Mouse (Mus musculus) kidney, embryonic 15.5 days (tissue): Measurements from ENCODE around the gene Acoxl. TPM values are rescaled to one million over a fixed set of nuclear protein-coding genes. Genes with fewer than 3 reads are reported as not detected.

Experiments
- ATAC-seq: fragments of 200-750 bp; cut with Nextera tagmentation; replicated peaks from 2 replicates; pipeline ENCODE4 v1.8.0; 2017; ENCODE audit warnings: moderate TSS enrichment; ENCODE audit not compliant: low FRiP score
- H3K27ac ChIP-seq: fragments of 300-500 bp; sonication (generic); 2 replicates; pipeline ENCODE4 v1.5.1; 2015; ENCODE audit warnings: mild to moderate bottlenecking, inconsistent platforms
- H3K27me3 ChIP-seq: fragments of 300-500 bp; sonication (generic); 2 replicates; pipeline ENCODE4 v1.6.1; 2015; ENCODE audit warnings: inconsistent platforms
- H3K36me3 ChIP-seq: fragments of 300-500 bp; sonication (generic); 2 replicates; pipeline ENCODE4 v1.6.1; 2015; ENCODE audit warnings: inconsistent platforms
- H3K4me1 ChIP-seq: fragments of 300-500 bp; sonication (generic); 2 replicates; pipeline ENCODE4 v1.6.1; 2015; ENCODE audit warnings: inconsistent platforms
- H3K4me2 ChIP-seq: fragments of 300-500 bp; sonication (generic); 2 replicates; pipeline ENCODE4 v1.6.1; 2015; ENCODE audit warnings: moderate library complexity, mild to moderate bottlenecking, inconsistent platforms
- H3K4me3 ChIP-seq: fragments of 300-500 bp; sonication (generic); replicated peaks from 2 replicates; pipeline ENCODE4 v1.5.1; 2015; ENCODE audit warnings: mild to moderate bottlenecking, inconsistent platforms
- H3K9ac ChIP-seq: fragments of 300-500 bp; sonication (generic); 2 replicates; pipeline ENCODE4 v1.6.1; 2015; ENCODE audit warnings: mild to moderate bottlenecking, inconsistent platforms
- H3K9me3 ChIP-seq: fragments of 300-500 bp; sonication (generic); replicated peaks from 2 replicates; pipeline ENCODE4 v1.6.1; 2016; ENCODE audit warnings: inconsistent platforms
- WGBS: fragments of 180-500 bp; shearing (Covaris S2); methylation state at CpG from one replicate; pipeline ENCODE4 v1.1.7; 2015; ENCODE audit warnings: mixed read lengths; 5-methylcytosine and 5-hydroxymethylcytosine counted together
- polyA plus RNA-seq: library from polyadenylated mRNA; unstranded; fragments of >200 nt; fragmentation: Nextera tagmentation; extraction: Ambion mirVana; gene quantifications from 2 replicates; pipeline ENCODE4 v1.2.1, GENCODE M21; 2015

Gene Acoxl
- 0.74 and 0.78 TPM in 2 replicates for polyA plus RNA-seq

DNA sequence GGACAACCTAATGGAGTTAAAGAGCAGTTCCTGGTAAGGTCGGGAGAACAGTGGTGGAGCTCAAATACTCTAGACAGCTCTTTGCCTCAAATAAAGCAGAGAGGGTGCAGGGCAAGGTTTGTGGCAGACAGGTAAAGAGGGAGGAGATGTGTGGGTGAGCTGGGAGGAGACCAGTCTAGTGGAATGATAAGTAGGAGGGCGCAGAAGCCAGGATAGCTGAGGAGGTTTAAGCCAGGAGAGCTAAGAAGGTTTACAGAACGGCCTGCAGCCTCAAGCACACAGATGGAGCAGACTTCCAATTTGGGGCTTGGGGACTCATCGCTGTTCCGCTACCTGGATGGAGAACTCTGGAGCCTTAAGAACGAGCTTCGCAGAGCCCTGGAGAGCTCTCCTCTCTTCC, at the start of gene Acoxl:
Gene Acoxl (plus strand): TSS at position 301 of the 400 bp plus-strand sequence.
- H3K27ac ChIP-seq = no peak within 1 kb of the TSS
- H3K4me3 ChIP-seq = no peak within 1 kb of the TSS
- no peaks in the 10 kb centered on the region for H3K4me1 ChIP-seq
- no peak for ATAC-seq
- no peaks in the 10 kb centered on the region for H3K9me3 ChIP-seq
- WGBS = 71% methylated on average over 7 of the region's 7 CpGs
- peaks cover 64% of the 10 kb centered on the region for H3K27me3 ChIP-seq
- no peak within 1 kb of the TSS for H3K4me2 ChIP-seq
- H3K36me3 ChIP-seq = no peaks in the 10 kb centered on the region
- no peak within 1 kb of the TSS for H3K9ac ChIP-seq

GRCm38 (mm10) chr2:127789138-127789537, 49.5 kb upstream of the Acoxl start:
- Histone ChIP-seq H3K36me3 (no peaks in the 10 kb centered on the region), H3K4me3 (peak overlapping the region; percentile 84), H3K9ac (peak overlapping the region; percentile 71), H3K4me1 (peaks cover 26% of the 10 kb centered on the region), H3K27me3 (no peaks in the 10 kb centered on the region), H3K4me2 (peak overlapping the region; percentile 72), H3K27ac (peak overlapping the region; percentile 67), H3K9me3 (no peaks in the 10 kb centered on the region)
- 5% methylated on average over 11 of the region's 11 CpGs for WGBS
- no peak for ATAC-seq

DNA sequence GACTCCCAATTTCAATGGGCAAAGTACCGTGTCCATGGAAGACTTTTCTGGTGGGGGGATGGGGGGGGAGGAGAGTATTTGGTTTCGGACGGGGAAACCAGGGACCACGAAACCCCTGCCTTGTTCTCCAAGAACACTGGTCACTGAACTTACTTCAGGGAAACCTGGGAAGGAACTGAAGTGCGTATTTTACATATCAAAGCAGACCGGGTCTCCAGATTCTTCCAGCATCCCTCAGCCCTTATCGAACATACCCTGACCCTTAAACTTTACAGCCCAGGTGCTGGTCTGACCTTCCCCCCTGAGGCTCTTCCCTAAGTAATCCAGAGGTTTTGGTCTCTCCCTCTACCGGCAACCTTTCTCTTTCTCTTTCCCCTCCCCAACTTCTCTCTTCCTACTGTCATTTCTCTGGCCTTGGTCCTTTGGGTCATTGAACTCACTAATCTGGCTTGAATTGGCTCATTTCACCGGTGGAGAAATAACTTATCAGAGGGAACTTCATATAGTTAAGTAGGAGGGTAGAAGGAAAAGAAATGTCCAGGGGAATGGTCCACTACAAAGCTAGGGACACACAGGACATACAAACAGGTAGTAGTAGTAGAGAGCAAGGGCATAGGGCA, 48.9 kb upstream of the Acoxl start:
- 23% methylated on average over 9 of the region's 9 CpGs for WGBS
- H3K4me1 ChIP-seq = peaks cover 26% of the 10 kb centered on the region
- no peak for ATAC-seq
- H3K27me3 ChIP-seq = no peaks in the 10 kb centered on the region
- H3K4me2 ChIP-seq = peak overlapping the region; percentile 72
- peak overlapping the region; percentile 71; the same call in 1 of the 2 replicates for H3K9ac ChIP-seq
- H3K9me3 ChIP-seq = no peaks in the 10 kb centered on the region
- no peak overlapping the region for H3K27ac ChIP-seq
- H3K4me3 ChIP-seq = peak overlapping the region; percentile 84
- no peaks in the 10 kb centered on the region for H3K36me3 ChIP-seq

DNA sequence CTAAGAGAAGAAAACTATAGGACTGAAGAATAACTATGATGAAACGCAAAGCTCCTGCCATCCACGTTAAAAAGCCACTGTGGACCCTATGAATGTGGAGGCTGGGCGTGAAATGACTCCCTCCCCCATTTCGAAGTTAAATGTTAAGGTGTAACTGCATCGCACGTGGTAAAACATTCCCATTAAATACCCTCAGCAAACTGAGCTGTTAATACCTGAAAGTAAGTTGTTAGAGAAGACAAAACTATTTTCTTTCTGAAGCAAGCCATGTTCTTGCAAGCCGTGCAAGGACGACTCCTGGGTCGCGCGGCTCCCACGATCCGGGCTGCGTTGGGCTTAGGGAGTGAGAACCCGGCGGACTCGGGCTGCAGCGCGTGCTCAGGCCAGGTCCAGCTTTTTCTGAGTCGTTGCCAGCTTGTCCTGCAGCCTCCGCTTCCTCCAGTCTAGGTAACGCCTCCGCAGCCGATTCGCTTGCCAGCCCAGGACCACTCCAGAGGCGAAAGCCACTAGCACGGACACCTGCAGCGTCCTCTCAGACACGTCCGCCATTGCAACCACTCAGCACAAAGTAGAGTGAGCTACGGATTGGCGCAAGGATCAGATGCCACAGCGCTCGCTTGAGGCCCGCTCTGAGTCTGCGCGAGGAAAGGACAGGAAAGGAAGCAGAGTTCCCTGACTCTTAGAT, 46.6 kb upstream of the Acoxl start, which contains the start of gene Mtln:
Gene Mtln (minus strand): TSS at position 570 of the 685 bp plus-strand sequence.
- ATAC-seq = peak; percentile 94
- Histone ChIP-seq H3K4me3 (peak within 1 kb of the TSS; percentile 79), H3K9ac (peak within 1 kb of the TSS; percentile 80), H3K36me3 (no peaks in the 10 kb centered on the region), H3K4me2 (peak within 1 kb of the TSS; percentile 67), H3K27ac (peak within 1 kb of the TSS; percentile 96), H3K27me3 (no peaks in the 10 kb centered on the region), H3K9me3 (no peaks in the 10 kb centered on the region), H3K4me1 (peaks cover 26% of the 10 kb centered on the region)
- WGBS = 1% methylated on average over 37 of the region's 37 CpGs

DNA sequence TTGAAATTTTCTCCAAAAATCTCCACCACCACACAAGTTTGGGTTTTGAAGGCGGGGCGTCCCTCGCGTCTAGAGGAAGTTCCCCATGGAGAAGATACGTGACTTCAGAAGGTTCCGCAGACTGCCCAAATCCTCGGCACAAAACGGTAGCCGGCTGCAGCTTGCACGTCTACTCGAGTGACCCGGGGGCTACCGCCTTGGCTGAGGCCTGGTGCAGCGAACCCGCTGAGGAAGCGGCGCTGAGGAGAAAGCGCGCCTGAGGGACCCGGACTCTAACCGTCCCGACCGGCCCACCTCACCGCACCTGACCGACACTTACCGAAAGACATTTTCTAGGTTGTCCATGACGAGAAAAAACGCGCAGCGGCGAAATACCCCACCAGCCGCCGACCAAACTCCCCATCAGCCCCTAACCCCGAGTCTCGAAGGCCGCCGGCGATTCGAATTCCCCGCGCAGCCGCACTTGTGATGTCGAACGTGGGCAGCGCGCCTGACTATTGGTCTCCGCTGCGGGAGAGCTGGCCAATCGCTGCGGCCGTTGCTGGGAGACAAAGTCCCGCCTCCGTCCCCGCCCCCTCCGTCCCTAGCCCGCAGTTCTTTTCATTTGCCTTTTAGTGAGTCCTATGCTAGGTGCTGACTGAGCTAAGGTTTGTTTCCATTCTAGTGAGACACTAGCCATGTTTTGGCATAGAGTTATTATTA, 7.1 kb upstream of the Acoxl start, which contains the start of gene Bub1:
Gene Bub1 (minus strand): TSS at position 465 of the 702 bp plus-strand sequence.
- peak; percentile 99 for ATAC-seq
- no peaks in the 10 kb centered on the region for H3K9me3 ChIP-seq
- peak within 1 kb of the TSS; percentile 74 for H3K4me3 ChIP-seq
- H3K9ac ChIP-seq = peak within 1 kb of the TSS; percentile 53
- H3K27ac ChIP-seq = no peak within 1 kb of the TSS
- H3K27me3 ChIP-seq = peaks cover 10% of the 10 kb centered on the region; the same call in 1 of the 2 replicates
- WGBS = under 1% methylated on average over 56 of the region's 56 CpGs
- peaks cover 13% of the 10 kb centered on the region for H3K4me1 ChIP-seq
- peak within 1 kb of the TSS; percentile 67 for H3K4me2 ChIP-seq
- H3K36me3 ChIP-seq = peaks cover 10% of the 10 kb centered on the region

GRCm38 (mm10) chr2:127832103-127832832, 6.4 kb upstream of the Acoxl start:
- Histone ChIP-seq H3K36me3 (peaks cover 5% of the 10 kb centered on the region), H3K4me2 (peak overlapping the region; percentile 67), H3K9ac (0 out of 2 replicates have a peak overlapping the region, but pooled peaks have one; percentile 29), H3K27me3 (peaks cover 14% of the 10 kb centered on the region), H3K27ac (no peak overlapping the region), H3K9me3 (no peaks in the 10 kb centered on the region), H3K4me1 (peaks cover 13% of the 10 kb centered on the region), H3K4me3 (peak overlapping the region; percentile 74)
- peak; percentile 22; the same call in 1 of the 2 replicates for ATAC-seq
- WGBS = 40% methylated on average over 11 of the region's 11 CpGs

DNA sequence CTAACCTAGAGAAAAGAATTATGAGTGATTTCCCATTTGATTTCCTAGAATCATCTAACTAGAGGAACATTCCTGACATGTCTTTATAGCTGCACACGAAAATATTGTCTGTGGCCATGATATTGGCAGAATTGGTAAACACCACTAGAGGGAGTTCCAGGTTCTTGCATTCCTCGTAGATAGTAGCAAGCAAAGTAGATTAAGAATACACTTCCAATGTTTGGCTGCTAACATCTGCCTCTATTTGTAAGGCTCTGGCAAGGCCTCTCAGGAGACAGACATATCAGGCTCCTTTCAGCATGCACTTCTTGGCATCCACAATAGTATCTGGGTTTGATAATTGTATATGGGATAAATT, 5.9 kb upstream of the Acoxl start:
- H3K9ac ChIP-seq = no peak overlapping the region
- WGBS = 13% methylated on average over 2 of the region's 2 CpGs

DNA sequence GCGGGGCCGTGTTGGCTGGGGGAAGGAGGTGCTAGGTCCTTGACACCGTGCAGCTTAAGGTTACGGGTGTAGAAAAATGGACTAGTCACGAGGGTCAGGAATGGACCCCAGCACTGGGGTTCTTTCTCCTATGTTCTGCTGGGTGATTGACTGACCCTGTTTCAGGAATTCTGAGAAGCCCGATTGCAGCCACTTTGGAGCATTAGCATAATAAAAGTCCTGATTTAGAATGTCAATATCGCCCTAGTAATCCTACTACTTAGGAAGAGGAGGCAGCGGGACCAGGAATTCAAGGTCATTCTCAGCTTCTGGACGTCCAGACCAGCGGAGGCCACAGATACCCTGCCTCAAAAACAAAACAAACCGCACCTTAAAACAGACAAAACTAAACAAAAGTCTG, 749 bp downstream of the Acoxl start:
- WGBS = 18% methylated on average over 11 of the region's 11 CpGs
- Histone ChIP-seq H3K36me3 (no peaks in the 10 kb centered on the region), H3K27me3 (peaks cover 61% of the 10 kb centered on the region), H3K4me3 (no peak overlapping the region), H3K4me2 (no peak overlapping the region), H3K4me1 (no peaks in the 10 kb centered on the region), H3K9ac (no peak overlapping the region), H3K27ac (no peak overlapping the region), H3K9me3 (no peaks in the 10 kb centered on the region)
- ATAC-seq = no peak

More for the DNA sequence above, 5.9 kb upstream of the Acoxl start:
- peaks cover 13% of the 10 kb centered on the region for H3K4me1 ChIP-seq
- H3K27me3 ChIP-seq = peaks cover 19% of the 10 kb centered on the region
- no peak overlapping the region for H3K27ac ChIP-seq
- no peak overlapping the region for H3K4me3 ChIP-seq
- H3K4me2 ChIP-seq = no peak overlapping the region
- no peak for ATAC-seq
- H3K9me3 ChIP-seq = no peaks in the 10 kb centered on the region
- peaks cover 4% of the 10 kb centered on the region; the same call in 1 of the 2 replicates for H3K36me3 ChIP-seq

DNA sequence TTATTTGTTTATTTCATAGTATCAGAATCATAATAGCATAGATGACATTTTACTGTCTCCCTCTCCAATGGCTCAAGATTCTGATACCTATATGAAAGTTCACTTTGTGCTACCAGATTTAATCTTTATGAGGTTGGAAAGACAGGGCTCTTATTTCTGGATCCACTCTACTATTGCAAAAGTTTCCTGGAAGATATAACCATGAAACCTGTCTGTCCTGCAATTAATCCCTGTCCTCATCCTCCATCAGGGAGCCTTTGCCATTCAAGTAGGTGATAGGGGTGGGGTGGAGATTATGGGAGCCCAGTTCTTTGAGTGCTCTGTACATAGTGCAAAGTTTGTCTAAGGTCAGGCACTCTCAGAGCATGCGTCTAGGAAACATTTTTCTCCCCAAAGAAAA, 2.7 kb downstream of the Acoxl start:
- WGBS = 73% methylated on average over 1 of the region's 1 CpGs
- no peaks in the 10 kb centered on the region for H3K36me3 ChIP-seq
- no peak overlapping the region for H3K4me2 ChIP-seq
- ATAC-seq = no peak
- H3K9me3 ChIP-seq = no peaks in the 10 kb centered on the region
- no peak overlapping the region for H3K27ac ChIP-seq
- H3K9ac ChIP-seq = no peak overlapping the region
- peaks cover 55% of the 10 kb centered on the region for H3K27me3 ChIP-seq
- no peak overlapping the region for H3K4me3 ChIP-seq
- H3K4me1 ChIP-seq = no peaks in the 10 kb centered on the region

- no peak for ATAC-seq
- Histone ChIP-seq H3K9ac (no peak overlapping the region), H3K4me1 (no peaks in the 10 kb centered on the region), H3K27me3 (peaks cover 51% of the 10 kb centered on the region), H3K4me3 (no peak overlapping the region), H3K4me2 (no peak overlapping the region), H3K9me3 (no peaks in the 10 kb centered on the region), H3K36me3 (no peaks in the 10 kb centered on the region), H3K27ac (no peak overlapping the region)
- WGBS = 78% methylated on average over 3 of the region's 3 CpGs
These were observed 3.7 kb downstream of the Acoxl start for GRCm38 (mm10) chr2:127842421-127842820.

DNA sequence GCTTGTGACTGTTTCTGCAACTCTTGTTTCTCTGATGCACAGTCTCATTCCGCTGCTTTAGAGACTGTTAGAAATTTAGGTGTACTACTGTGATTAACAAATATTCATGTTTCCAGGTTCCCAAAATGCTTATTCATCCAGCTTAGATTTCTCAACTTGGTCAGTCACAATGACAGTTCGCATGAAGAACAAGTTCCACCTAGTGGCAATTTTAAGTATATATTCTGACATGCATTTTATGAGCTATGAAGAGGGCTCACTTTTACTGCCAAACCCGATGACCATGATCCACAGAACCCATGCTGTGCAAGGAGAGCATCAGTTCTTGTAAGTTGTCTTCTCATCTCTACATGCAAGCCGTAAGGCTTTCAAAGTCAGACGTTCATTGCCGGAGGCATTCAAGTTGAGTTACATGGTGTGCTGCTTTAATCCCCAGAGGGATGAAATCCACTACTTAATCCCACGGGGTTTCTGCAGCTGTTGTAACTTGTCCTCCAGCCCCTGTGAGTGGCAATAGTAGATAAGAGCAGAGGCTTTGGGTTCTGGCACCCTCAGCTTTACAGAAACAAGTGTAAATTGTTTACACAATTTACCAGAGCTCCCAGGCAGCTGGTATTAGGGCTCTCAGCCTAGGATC, 6.8 kb downstream of the Acoxl start:
- H3K9ac ChIP-seq = no peak overlapping the region
- H3K27ac ChIP-seq = no peak overlapping the region
- H3K27me3 ChIP-seq = peaks cover 27% of the 10 kb centered on the region
- no peak overlapping the region for H3K4me3 ChIP-seq
- no peaks in the 10 kb centered on the region for H3K4me1 ChIP-seq
- no peaks in the 10 kb centered on the region for H3K36me3 ChIP-seq
- WGBS = 58% methylated on average over 7 of the region's 7 CpGs
- ATAC-seq = no peak
- H3K9me3 ChIP-seq = no peaks in the 10 kb centered on the region
- no peak overlapping the region for H3K4me2 ChIP-seq
